Mouse (Mus musculus) heart, embryonic 16.5 days (tissue): ENCODE data around the gene L3hypdh. TPM values are rescaled to one million over a fixed set of nuclear protein-coding genes. Genes with fewer than 3 reads are reported as not detected.

Source experiments
- ATAC-seq: fragments of 200-750 bp; cut with Nextera tagmentation; replicated peaks from 2 replicates; pipeline ENCODE4 v1.8.0; 2017; ENCODE audit warnings: moderate number of reproducible peaks; ENCODE audit not compliant: insufficient read depth, low FRiP score; ENCODE audit errors: extremely low read depth
- H3K27ac ChIP-seq: fragments of 300-500 bp; sonication (generic); 2 replicates; pipeline ENCODE4 v1.5.1; 2014; ENCODE audit warnings: mild to moderate bottlenecking, low read length, control low read depth, moderate library complexity
- H3K27me3 ChIP-seq: fragments of 300-500 bp; sonication (generic); 2 replicates; pipeline ENCODE4 v1.6.1; 2014; ENCODE audit warnings: low read length, mixed read lengths; ENCODE audit not compliant: control insufficient read depth, insufficient read depth
- H3K36me3 ChIP-seq: fragments of 300-500 bp; sonication (generic); 2 replicates; pipeline ENCODE4 v1.6.1; 2014; ENCODE audit not compliant: control insufficient read depth, insufficient read depth
- H3K4me1 ChIP-seq: fragments of 300-500 bp; sonication (generic); 2 replicates; pipeline ENCODE4 v1.6.1; 2014; ENCODE audit warnings: low read length, mixed read lengths; ENCODE audit not compliant: control insufficient read depth, insufficient read depth
- H3K4me2 ChIP-seq: fragments of 300-500 bp; sonication (generic); 2 replicates; pipeline ENCODE4 v1.6.1; 2014; ENCODE audit warnings: low read depth, mild to moderate bottlenecking, control low read depth, low read length
- H3K4me3 ChIP-seq: fragments of 300-500 bp; sonication (generic); 2 replicates; pipeline ENCODE4 v1.5.1; 2014; ENCODE audit warnings: mild to moderate bottlenecking, control low read depth, low read length
- H3K9ac ChIP-seq: fragments of 300-500 bp; sonication (generic); 2 replicates; pipeline ENCODE4 v1.6.1; 2014; ENCODE audit warnings: low read length, control low read depth
- H3K9me3 ChIP-seq: fragments of 300-500 bp; sonication (generic); replicated peaks from 2 replicates; pipeline ENCODE4 v1.6.1; 2016; ENCODE audit warnings: low read length; ENCODE audit not compliant: control insufficient read depth
- WGBS: fragments of 180-500 bp; shearing (Covaris S2); extraction: QIAGEN DNeasy Blood & Tissue Kit; methylation state at CpG from one replicate; pipeline ENCODE4 v1.1.7; 2014; 5-methylcytosine and 5-hydroxymethylcytosine counted together
- polyA plus RNA-seq: library from polyadenylated mRNA; unstranded; fragments of >200 nt; fragmentation: Nextera tagmentation; extraction: Ambion mirVana; gene quantifications from 2 replicates; pipeline ENCODE4 v1.2.1, GENCODE M21; 2015

L3hypdh gene
- polyA plus RNA-seq, 1 experiment from 2014 or later, result 21.4 TPM

DNA sequence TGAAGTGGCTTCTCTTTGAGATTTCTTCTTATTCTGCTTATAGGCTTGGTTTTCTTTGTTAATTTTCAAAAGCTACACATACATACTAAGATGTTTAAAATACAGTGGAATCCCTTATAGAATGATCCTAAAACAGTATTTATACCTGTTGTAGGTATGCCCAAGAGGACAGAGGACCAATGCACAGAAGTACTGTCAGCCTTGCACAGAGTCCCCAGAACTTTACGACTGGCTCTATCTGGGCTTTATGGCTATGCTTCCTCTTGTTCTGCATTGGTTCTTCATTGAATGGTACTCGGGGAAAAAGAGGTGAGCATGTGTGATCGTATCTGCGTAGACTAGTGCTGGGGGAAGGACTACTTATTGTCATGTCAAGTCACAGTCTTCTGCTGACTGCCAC is 4.6 kb upstream of the L3hypdh start:
- Histone ChIP-seq H3K9ac (no peak overlapping the region), H3K27ac (no peak overlapping the region), H3K9me3 (no peaks in the 10 kb centered on the region), H3K27me3 (no peaks in the 10 kb centered on the region), H3K4me1 (peaks cover 11% of the 10 kb centered on the region), H3K36me3 (peaks cover 26% of the 10 kb centered on the region), H3K4me2 (no peak overlapping the region), H3K4me3 (no peak overlapping the region)
- WGBS, result 94% methylated on average over 4 of the region's 4 CpGs
- no peak for ATAC-seq

DNA sequence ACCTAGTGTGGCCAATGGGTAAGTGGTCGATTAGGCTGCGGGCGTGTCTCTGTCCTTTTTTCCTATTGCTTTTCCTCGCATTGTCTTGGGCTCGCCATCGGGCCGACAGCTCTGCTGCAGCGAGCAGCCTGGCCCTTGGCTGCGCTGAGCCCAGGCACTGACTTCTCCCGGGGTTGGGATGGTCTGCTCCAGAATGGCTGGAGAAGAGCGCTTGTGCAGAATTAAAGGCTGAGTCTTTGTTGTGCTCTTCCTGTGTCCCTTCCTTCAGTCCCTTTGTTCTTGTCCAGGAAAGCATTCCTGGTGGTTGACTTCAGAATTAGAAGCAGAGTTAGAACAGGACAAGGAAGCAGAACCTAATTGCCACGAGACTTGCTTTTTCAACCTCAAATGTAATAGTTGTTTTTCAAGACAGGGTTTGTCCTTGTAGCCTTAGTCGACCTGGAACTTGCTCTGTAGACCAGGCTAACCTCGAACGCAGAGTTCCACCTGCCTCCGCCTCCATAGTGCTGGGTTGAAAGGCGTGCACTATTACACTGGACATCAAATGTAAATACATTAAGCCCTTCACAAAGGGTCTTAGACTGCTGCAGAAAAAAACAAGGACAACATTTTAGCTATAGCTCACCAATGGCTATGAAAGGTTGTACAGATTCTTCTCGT is 1.1 kb upstream of the L3hypdh start:
- peak overlapping the region; percentile 91 for H3K4me2 ChIP-seq
- peaks cover 5% of the 10 kb centered on the region for H3K36me3 ChIP-seq
- 2% methylated on average over 18 of the region's 18 CpGs for WGBS
- no peaks in the 10 kb centered on the region for H3K27me3 ChIP-seq
- H3K9ac ChIP-seq, result peak overlapping the region; percentile 90
- no peaks in the 10 kb centered on the region for H3K9me3 ChIP-seq
- peaks cover 13% of the 10 kb centered on the region for H3K4me1 ChIP-seq
- H3K4me3 ChIP-seq, result peak overlapping the region; percentile 75
- peak; percentile 12; the same call in 1 of the 2 replicates for ATAC-seq
- H3K27ac ChIP-seq, result peak overlapping the region; percentile 97

DNA sequence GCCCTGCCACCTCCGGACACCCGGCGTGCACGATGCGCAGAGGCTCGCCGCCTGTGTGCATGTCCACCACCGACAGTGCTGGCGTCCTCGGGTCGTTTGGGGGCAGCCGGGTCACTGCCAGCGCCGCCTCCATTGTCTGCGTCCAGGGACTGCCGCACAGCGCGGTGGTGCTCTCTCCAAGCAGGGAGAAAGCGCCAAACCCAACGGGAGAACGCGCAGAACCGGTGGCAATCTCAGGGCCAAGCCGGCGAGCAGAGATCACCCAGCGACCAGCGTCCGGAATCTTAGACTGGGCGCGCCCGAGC is 263 bp downstream of the L3hypdh start:
- H3K27ac ChIP-seq, result peak overlapping the region; percentile 79
- peak overlapping the region; percentile 94 for H3K4me2 ChIP-seq
- under 1% methylated on average over 31 of the region's 31 CpGs for WGBS
- peak overlapping the region; percentile 75 for H3K4me3 ChIP-seq
- H3K4me1 ChIP-seq, result peaks cover 13% of the 10 kb centered on the region
- no peaks in the 10 kb centered on the region for H3K27me3 ChIP-seq
- ATAC-seq, result peak; percentile 25
- H3K9ac ChIP-seq, result peak overlapping the region; percentile 84
- H3K36me3 ChIP-seq, result peaks cover 2% of the 10 kb centered on the region
- no peaks in the 10 kb centered on the region for H3K9me3 ChIP-seq

DNA sequence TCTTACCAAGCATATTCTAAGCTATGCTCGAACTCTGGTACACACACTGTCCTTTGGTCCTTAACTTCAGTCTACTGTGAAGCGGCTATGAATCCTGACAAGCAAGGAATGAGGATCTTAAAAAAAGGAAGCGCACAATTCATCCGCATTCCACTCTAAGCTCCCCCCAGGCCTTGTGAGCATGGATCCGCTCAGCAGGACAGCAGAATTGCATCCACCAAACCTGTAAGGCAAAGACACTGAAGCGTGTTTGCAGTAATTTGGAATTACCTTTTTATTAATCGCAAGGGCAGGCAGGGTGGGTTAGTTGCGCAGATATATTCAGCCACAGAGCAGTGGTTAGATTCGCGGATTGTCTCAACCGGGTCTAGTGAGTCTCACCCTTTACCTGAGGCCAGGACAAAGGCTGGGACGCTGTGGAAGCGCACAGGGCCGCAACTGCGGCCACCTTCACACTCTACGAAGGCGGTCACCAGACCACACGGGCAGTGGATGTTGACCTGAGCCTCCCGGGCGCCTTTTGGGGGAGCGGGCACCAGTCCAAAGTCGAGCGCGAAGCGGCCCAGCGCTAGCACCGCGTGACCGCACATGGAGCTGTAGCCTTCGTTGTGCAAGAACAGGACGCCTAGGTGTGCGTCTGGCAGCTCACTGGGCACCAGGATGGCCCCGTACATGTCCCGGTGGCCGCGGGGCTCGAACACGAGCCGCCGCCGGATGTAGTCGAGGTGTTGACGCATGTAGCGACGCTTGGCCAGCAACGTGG is 797 bp downstream of the L3hypdh start:
- Histone ChIP-seq H3K9me3 (no peaks in the 10 kb centered on the region), H3K4me1 (peaks cover 13% of the 10 kb centered on the region), H3K27ac (peak overlapping the region; percentile 79), H3K4me2 (peak overlapping the region; percentile 94), H3K9ac (peak overlapping the region; percentile 84), H3K4me3 (peak overlapping the region; percentile 75), H3K36me3 (no peaks in the 10 kb centered on the region), H3K27me3 (no peaks in the 10 kb centered on the region)
- peak; percentile 0; the same call in 1 of the 2 replicates for ATAC-seq
- 5% methylated on average over 46 of the region's 46 CpGs for WGBS

DNA sequence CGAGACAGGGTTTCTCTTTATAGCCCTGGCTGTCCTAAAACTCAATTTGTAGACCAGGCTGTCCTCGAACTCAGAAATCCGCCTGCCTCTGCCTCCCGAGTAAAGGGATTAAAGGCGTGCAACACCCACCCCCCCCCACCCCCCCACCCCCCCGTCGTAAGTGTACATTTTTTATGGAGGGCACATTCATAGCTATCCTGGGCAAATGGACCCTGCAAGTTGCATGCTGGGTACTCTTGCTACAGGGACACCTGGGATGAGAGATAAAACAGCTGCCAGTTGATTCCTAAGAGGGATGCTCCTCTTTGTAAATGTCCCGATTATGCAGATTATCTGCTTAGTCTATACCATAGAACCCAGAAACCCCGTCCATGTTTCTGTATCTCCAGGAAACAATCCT is 2.0 kb downstream of the L3hypdh start:
- Histone ChIP-seq H3K4me3 (no peak overlapping the region), H3K27ac (no peak overlapping the region), H3K4me2 (no peak overlapping the region), H3K27me3 (no peaks in the 10 kb centered on the region), H3K36me3 (no peaks in the 10 kb centered on the region), H3K4me1 (peaks cover 13% of the 10 kb centered on the region), H3K9me3 (no peaks in the 10 kb centered on the region), H3K9ac (no peak overlapping the region)
- no peak for ATAC-seq
- WGBS, result 82% methylated on average over 9 of the region's 9 CpGs

DNA sequence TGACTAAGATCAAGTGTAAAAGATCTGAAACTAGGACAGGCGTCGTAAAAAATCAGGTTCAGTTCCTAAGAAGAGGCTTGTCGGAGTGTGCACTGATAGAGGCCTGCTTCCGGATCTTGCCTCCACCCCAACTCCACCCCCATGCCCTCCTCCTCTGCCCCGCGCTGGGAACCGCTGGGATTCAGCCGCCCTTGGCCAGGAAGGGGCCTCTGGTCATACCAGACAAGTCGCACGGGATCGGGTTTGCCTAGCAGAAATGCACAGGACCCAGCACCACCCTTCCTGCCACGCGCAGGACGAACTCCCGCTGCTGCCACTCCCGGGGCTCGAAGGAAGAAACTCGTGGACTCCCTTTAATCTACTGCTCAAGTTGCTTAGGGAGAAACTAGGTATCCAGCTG is 2.9 kb downstream of the L3hypdh start:
- WGBS, result 23% methylated on average over 18 of the region's 18 CpGs
- Histone ChIP-seq H3K4me1 (peaks cover 5% of the 10 kb centered on the region), H3K27me3 (no peaks in the 10 kb centered on the region), H3K36me3 (no peaks in the 10 kb centered on the region), H3K27ac (no peak overlapping the region), H3K4me2 (peak overlapping the region; percentile 53), H3K9me3 (no peaks in the 10 kb centered on the region), H3K9ac (peak overlapping the region; percentile 26; the same call in 1 of the 2 replicates), H3K4me3 (peak overlapping the region; percentile 26; the same call in 1 of the 2 replicates)
- ATAC-seq, result no peak

DNA sequence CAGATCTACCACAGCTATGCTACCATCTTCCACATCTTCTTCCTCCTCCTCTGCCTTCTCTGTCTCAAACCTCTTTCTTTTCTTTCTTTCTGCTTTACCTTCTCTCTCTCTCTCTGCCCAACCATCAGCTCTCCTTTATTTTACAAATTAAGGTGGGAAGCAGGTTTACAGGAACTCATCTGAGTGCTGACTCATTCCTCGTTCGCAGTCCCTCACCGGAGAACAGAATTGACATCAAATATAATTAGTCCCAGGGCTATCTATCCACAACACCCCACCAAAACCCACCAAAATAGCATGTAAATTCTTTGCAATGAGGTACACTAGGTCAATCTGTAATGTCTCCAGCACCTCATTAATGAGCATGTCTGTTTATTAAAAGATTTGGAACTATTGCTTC is 3.3 kb downstream of the L3hypdh start:
- Histone ChIP-seq H3K4me3 (no peak overlapping the region), H3K4me1 (peaks cover 2% of the 10 kb centered on the region), H3K9ac (no peak overlapping the region; the same call in 1 of the 2 replicates), H3K4me2 (peak overlapping the region; percentile 53), H3K27me3 (no peaks in the 10 kb centered on the region), H3K27ac (no peak overlapping the region), H3K36me3 (no peaks in the 10 kb centered on the region), H3K9me3 (no peaks in the 10 kb centered on the region)
- 85% methylated on average over 3 of the region's 3 CpGs for WGBS
- ATAC-seq, result no peak

DNA sequence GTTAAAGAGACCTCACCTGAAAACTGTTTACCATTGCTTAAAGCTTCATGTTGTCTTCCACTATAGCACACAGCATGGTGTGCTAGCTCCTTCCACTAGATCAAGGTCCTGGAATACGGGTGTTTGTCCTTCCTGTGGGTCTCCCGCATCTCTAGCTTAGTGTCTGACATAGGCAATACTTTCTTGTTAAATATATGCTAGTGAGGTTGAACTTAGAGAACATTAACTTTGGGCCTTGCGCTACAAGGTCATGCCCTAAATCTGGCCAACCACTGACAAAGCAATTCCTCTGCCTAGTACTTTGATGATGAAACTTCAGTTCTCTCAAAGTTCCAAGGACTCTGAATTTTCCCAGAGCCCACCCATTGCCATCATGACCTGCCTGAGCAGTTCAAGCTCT is 7.0 kb downstream of the L3hypdh start:
- peaks cover 4% of the 10 kb centered on the region; the same call in 1 of the 2 replicates for H3K9me3 ChIP-seq
- H3K4me1 ChIP-seq, result no peaks in the 10 kb centered on the region
- H3K4me2 ChIP-seq, result no peak overlapping the region
- peaks cover 7% of the 10 kb centered on the region; the same call in 1 of the 2 replicates for H3K36me3 ChIP-seq
- ATAC-seq, result no peak
- H3K9ac ChIP-seq, result no peak overlapping the region
- no peak overlapping the region for H3K4me3 ChIP-seq
- no peaks in the 10 kb centered on the region for H3K27me3 ChIP-seq
- no peak overlapping the region for H3K27ac ChIP-seq
- 87% methylated on average over 3 of the region's 3 CpGs for WGBS
